Mouse (Mus musculus) megakaryocyte, embryonic 14.5 days (primary cell): ENCODE measurements around the gene Hlf.

Experiments
- FLI1 ChIP-seq: IDR thresholded peaks from 2 replicates; pipeline ENCODE4 v1.6.1; 2012; ENCODE audit warnings: low read length, inconsistent platforms, mixed read lengths
- GATA1 ChIP-seq: IDR thresholded peaks from 3 replicates; pipeline ENCODE4 v1.6.1; 2012; ENCODE audit warnings: mixed read lengths, low read length, inconsistent platforms, borderline replicate concordance

GRCm38 (mm10) chr11:90356036-90356435 is 34.7 kb downstream of the Hlf start:
- TF ChIP-seq GATA1 (no peak), FLI1 (no peak)
